Mouse (Mus musculus): Measurements from ENCODE around the gene Ier2.
"Not testable (repeated sequence)": the region's sequence is repeated elsewhere in the genome, so short reads cannot be mapped to it uniquely, and the experiment has no call there.

Gene Ier2

DNA sequence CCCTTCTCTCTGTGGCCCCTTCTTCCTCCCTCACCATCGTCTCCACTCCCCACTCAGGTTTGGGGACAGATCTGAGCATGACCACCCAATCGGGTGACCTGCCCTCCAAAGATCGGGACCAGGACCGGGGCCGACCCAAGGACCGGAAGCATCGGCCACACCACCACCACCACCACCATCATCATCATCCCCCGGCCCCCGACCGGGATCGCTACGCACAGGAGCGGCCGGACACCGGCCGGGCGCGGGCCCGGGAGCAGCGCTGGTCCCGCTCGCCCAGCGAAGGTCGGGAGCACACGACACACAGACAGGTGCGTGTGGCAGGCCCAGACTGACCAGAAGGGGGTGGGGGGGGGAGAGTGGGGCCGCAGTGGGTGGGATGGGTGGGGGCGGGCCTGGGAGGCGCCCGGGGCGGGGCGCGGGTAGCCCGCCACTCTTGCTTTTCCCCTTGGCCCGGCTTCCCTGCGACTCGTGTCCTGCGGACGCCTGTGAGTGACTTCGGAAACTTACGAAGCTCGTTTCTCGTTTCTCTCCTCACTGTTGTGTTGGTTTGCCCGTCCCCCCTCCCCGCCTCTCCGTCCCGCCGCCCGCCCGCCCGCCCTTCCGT lies 24.0 kb downstream of the Ier2 start:
- peak in 1 of 2 experiments; percentile 37 for DNase-seq

- no peak for DNase-seq
These were observed 24.6 kb downstream of the Ier2 start for GRCm38 (mm10) chr8:84637946-84638554.

- peak; percentile 60 to 61 for DNase-seq
These were observed 26.5 kb downstream of the Ier2 start for GRCm38 (mm10) chr8:84636051-84636691.

GRCm38 (mm10) chr8:84635397-84636050 lies 27.1 kb downstream of the Ier2 start:
- no peak for DNase-seq

- DNase-seq = no peak
These were observed 27.8 kb downstream of the Ier2 start for GRCm38 (mm10) chr8:84634849-84635304.

DNA sequence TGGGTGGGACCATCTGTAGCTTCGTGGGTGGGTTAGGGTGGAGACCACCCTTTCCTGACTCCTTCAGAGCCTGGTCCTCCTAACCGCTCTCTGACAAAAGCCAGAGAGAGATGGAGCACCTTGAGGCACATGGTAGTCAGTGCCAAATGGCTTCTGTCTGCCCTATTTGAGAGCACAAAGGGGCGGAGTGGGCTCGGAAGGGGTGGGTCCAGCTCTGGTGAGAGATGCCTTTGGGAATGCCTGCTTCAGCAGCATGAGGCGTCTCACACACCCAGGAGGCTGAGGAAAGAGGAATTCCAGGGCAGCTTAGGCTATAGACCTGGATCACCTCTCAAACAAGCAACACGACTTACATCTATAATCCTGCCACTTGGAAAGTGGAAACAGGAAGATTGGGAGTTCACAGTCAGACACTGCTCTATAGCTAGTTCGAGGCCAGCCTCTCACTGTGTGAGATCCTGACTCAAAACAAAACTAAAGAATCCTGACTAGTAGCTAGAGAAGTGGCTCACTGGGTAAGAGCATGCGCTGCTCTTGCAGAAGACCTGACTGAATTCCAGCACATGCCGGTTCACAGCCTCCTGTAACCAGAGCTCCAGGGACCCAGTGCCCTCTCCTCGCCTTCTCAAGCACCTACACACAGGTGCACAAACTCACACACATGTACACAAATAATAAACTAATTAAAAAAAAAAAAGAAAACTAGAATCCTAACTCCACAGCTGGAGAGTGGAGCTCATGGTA lies 28.6 kb downstream of the Ier2 start:
- no peak for DNase-seq

- no peak for DNase-seq
These were observed 30.8 kb downstream of the Ier2 start for GRCm38 (mm10) chr8:84631813-84632212.

- no peak for DNase-seq
These were observed 32.5 kb downstream of the Ier2 start for GRCm38 (mm10) chr8:84630145-84630544.

- no peak for DNase-seq
These were observed 33.1 kb downstream of the Ier2 start for GRCm38 (mm10) chr8:84629586-84629985.

DNA sequence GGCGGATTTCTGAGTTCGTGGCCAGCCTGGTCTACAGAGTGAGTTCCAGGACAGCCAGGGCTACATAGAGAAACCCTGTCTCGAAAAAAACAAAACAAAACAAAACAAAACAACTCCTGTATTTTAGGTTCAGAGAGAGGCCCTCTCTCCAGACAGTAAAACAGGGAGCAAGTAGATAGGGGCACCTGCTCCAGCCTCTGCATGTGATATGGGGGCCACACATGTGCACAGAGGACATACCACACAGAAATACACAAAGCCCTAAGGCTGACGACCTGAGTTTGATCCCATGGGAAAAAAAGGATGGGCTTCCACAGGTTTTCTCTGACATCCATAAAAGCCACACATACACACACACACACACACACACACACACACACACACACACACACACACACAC lies 39.2 kb downstream of the Ier2 start:
- not testable (repeated sequence) for DNase-seq

GRCm38 (mm10) chr8:84621102-84621625 lies 41.5 kb downstream of the Ier2 start:
- DNase-seq = no peak

DNA sequence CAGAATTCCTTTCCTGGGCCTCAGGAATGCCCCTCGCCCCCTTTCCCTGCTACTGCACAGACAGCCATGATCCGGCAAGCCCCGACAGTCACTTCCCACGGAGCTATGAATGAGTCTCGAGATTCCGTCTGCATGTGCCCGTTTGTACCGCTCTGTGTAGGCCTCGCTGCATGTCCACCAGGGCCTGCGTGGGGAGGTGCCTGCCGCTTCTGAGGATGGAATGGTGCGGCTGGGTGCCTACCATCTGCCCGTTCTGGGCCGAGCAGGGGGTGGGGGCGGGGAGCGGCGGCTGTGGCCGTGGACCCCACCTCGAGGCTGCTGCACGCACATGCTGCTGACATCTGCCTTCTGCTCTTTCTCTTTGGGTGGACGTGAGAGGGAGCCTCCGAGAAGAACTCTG lies 45.6 kb downstream of the Ier2 start:
- no peak for DNase-seq

GRCm38 (mm10) chr8:84615666-84616485 lies 46.8 kb downstream of the Ier2 start:
- no peak for DNase-seq

DNA sequence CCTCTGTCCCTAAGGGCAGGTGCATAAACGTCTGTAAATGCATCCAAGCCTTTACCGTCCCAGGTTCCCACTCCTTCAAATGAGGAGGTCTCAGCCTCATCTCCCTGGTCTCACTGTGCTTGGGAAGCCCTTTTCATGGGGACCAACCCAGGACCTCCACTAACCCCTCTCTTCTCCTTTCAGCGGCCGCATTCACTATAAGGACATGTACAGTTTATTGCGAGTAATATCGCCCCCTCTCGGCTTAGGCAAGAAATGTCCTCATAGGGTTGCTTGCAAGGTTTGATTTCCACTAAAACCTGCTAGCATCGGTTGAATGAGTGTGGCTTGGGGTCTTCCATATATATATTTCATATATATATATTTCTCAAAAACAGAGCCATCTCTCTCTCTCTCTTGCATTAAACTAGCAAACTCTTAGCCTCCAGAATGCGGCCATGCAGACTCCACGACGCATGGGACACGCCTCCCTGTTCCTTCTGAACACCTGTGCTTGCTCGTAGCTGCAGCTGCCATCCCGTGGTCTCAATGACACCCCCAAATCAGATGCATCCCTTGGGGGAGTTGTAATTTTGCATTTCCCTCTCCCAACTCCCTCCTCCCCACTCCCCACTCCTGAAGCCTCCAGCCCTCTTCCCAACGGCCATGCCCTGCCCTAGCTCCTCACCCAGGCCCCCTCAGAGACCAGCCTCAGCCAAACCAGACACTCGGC lies 48.0 kb downstream of the Ier2 start:
- DNase-seq = peak in 1 of 2 experiments; percentile 17
